Mouse (Mus musculus) megakaryocyte, embryonic 14.5 days (primary cell): ENCODE data around the gene Ap1ar. TPM values are rescaled to one million over a fixed set of nuclear protein-coding genes. Genes with fewer than 3 reads are reported as not detected.

Source experiments
- H3K27me3 ChIP-seq: replicated peaks from 2 replicates; pipeline ENCODE3; 2012; ENCODE audit warnings: inconsistent platforms
- H3K36me3 ChIP-seq: replicated peaks from 2 replicates; pipeline ENCODE3; 2012; ENCODE audit warnings: low read length, inconsistent platforms, mixed read lengths
- H3K4me1 ChIP-seq: 2 replicates; pipeline ENCODE4 v1.6.1; 2012; ENCODE audit warnings: inconsistent platforms
- H3K4me3 ChIP-seq: replicated peaks from 2 replicates; pipeline ENCODE3; 2012; ENCODE audit warnings: moderate library complexity, mild to moderate bottlenecking, inconsistent platforms
- H3K9me3 ChIP-seq: 2 replicates; pipeline ENCODE4 v1.6.1; 2012; ENCODE audit warnings: inconsistent platforms
- FLI1 ChIP-seq: IDR thresholded peaks from 2 replicates; pipeline ENCODE4 v1.6.1; 2012; ENCODE audit warnings: low read length, inconsistent platforms, mixed read lengths
- GATA1 ChIP-seq: IDR thresholded peaks from 3 replicates; pipeline ENCODE4 v1.6.1; 2012; ENCODE audit warnings: mixed read lengths, low read length, inconsistent platforms, borderline replicate concordance
- polyA plus RNA-seq: library from polyadenylated mRNA; stranded (reverse); fragments of >175 nt; gene quantifications from 2 replicates; pipeline ENCODE4 v1.2.3, GENCODE M21; 2012; ENCODE audit warnings: low replicate concordance; ENCODE audit not compliant: insufficient read depth

The Ap1ar gene
- polyA plus RNA-seq, 1 experiment, result 27.8 TPM

GRCm38 (mm10) chr3:127843324-127843940, 6.1 kb upstream of the Ap1ar start:
- H3K36me3 ChIP-seq, result no peaks in the 10 kb centered on the region
- H3K9me3 ChIP-seq, result peaks cover 12% of the 10 kb centered on the region
- TF ChIP-seq FLI1, result no peak
- no peak for TF ChIP-seq GATA1
- peaks cover 14% of the 10 kb centered on the region for H3K27me3 ChIP-seq
- H3K4me3 ChIP-seq, result no peak overlapping the region
- H3K4me1 ChIP-seq, result peaks cover 10% of the 10 kb centered on the region

DNA sequence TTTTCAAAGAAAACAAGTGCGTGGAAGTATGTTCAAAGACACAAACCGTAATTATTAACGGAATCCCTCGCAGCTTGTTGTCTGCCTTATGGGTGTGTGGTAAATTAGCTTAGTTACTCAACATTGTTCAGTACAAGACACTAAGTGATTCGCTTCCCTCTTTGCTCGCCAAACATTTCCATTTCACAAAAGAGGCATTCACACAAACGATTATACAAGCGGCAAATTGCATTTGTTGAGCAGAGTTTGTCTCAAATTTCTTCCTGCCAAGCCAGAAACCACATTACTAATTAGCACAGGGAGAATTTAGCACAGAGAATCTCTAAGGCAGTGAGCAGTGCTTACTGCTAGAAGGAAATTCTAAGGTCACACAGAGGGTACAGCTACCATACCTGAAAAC, 4.6 kb upstream of the Ap1ar start:
- Histone ChIP-seq H3K4me1 (peaks cover 13% of the 10 kb centered on the region), H3K27me3 (peaks cover 14% of the 10 kb centered on the region), H3K4me3 (no peak overlapping the region), H3K36me3 (no peaks in the 10 kb centered on the region), H3K9me3 (peaks cover 12% of the 10 kb centered on the region)
- TF ChIP-seq GATA1, result no peak
- no peak for TF ChIP-seq FLI1

- H3K36me3 ChIP-seq, result peaks cover 9% of the 10 kb centered on the region
- TF ChIP-seq FLI1 (no peak), GATA1 (no peak)
- peaks cover 48% of the 10 kb centered on the region for H3K4me1 ChIP-seq
- no peaks in the 10 kb centered on the region for H3K9me3 ChIP-seq
- peak overlapping the region; percentile 97 for H3K4me3 ChIP-seq
- H3K27me3 ChIP-seq, result peaks cover 9% of the 10 kb centered on the region
Measured at GRCm38 (mm10) chr3:127837972-127838644, 785 bp upstream of the Ap1ar start.

DNA sequence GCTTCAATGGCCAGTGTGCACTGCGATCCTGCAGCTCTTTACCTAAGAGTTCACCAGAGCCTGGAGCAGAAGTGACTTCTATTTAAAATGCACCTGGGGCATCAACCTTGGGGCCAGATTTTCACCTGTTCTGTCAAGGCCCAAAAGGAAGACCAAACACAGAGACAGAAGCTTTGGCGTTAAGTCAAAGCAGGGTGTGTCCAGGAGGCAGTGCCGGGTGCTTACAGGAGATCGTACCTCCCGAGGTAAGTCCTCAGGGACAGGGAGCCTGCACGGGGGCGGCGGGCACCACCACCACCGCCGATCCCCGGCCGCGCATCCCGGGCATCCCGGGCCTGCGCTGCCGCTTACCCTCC, 547 bp downstream of the Ap1ar start:
- H3K27me3 ChIP-seq, result peaks cover 4% of the 10 kb centered on the region
- no peak for TF ChIP-seq FLI1
- TF ChIP-seq GATA1, result no peak
- H3K36me3 ChIP-seq, result peaks cover 20% of the 10 kb centered on the region
- H3K4me3 ChIP-seq, result peak overlapping the region; percentile 97
- peaks cover 49% of the 10 kb centered on the region for H3K4me1 ChIP-seq
- no peaks in the 10 kb centered on the region for H3K9me3 ChIP-seq

DNA sequence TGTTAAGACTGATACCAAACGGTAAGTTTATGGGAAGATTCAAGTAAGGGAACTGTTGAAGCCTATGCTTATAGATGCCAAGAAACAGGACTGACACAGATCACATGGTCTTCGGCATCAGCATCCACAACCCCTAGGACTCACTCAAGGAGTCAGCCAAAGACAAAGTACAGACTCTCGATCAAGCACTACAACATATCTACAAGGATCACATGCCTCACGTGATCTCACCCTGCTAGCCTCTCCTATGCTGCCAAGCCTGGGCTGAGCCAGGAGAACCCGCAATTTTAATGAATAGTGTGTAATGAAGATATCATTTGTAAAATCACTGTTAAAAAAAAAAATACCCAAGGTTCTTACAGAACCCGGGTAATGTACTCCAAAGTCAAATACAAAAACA, 1.7 kb downstream of the Ap1ar start:
- Histone ChIP-seq H3K36me3 (peaks cover 29% of the 10 kb centered on the region), H3K27me3 (no peaks in the 10 kb centered on the region), H3K4me3 (no peak overlapping the region), H3K9me3 (no peaks in the 10 kb centered on the region), H3K4me1 (peaks cover 54% of the 10 kb centered on the region)
- TF ChIP-seq GATA1, result no peak
- no peak for TF ChIP-seq FLI1

DNA sequence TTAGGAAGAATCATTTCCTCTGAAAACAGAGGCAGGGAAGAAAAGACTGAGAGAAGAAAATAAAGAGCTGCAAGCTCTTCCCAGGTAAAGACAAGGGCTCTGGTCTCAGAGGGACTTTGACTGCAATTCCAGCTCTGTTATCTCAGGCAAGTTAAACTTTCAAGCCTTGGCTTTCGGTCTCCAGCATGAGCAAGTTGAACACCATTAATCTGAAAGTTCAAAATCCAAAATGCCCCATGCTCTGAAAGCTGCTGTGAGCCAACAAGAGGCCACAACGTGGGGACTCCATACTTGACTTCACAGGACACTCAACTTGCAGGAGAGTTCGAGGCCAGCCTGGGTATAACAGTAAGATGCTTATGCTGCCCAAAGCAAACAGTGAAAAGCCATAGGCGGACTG, 3.3 kb downstream of the Ap1ar start:
- no peaks in the 10 kb centered on the region for H3K27me3 ChIP-seq
- TF ChIP-seq FLI1 (no peak), GATA1 (no peak)
- H3K4me3 ChIP-seq, result no peak overlapping the region
- peaks cover 53% of the 10 kb centered on the region for H3K4me1 ChIP-seq
- peaks cover 35% of the 10 kb centered on the region for H3K36me3 ChIP-seq
- no peaks in the 10 kb centered on the region for H3K9me3 ChIP-seq

DNA sequence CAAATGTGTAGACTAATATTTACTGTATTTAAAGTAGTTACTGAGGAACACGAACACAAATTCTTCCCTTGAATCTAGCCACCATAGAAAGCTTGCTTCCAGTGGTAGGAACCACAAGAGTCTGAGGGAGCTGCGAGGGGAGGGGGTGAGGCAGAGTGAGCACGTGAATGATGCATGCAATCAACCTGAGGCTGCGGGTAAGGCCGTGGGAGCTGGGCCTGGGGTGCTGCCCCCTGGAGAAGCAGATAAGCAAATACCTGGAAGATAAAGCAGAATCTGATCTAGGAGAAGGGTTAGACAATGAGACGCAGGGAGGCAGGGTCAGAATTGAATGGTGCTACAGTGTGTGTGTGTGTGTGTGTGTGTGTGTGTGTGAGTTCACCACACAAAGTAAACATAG, 6.2 kb downstream of the Ap1ar start:
- Histone ChIP-seq H3K27me3 (no peaks in the 10 kb centered on the region), H3K4me1 (peaks cover 47% of the 10 kb centered on the region), H3K36me3 (peaks cover 41% of the 10 kb centered on the region), H3K9me3 (no peaks in the 10 kb centered on the region), H3K4me3 (no peak overlapping the region)
- no peak for TF ChIP-seq FLI1
- TF ChIP-seq GATA1, result no peak

DNA sequence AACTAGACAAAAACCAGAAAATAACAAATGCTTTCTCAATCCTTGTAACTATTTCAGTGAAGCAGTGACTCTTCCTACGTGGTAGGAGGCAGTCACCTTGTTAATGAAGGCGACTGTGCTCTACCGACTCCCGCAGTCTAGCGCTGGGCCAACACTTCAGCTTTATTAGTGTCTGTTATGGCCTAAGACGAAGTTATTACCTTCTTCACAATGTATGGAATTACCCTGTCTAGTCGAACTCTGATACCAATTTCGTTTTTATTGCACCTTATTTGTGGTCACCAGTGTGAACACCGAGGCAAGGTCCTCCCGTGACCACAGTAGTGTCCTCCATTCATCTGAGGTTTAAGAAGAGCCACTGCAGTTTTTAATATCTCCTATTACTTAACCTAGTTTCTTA, 7.1 kb downstream of the Ap1ar start:
- H3K27me3 ChIP-seq, result no peaks in the 10 kb centered on the region
- TF ChIP-seq GATA1 (no peak), FLI1 (no peak)
- H3K9me3 ChIP-seq, result no peaks in the 10 kb centered on the region
- peaks cover 41% of the 10 kb centered on the region for H3K36me3 ChIP-seq
- no peak overlapping the region for H3K4me3 ChIP-seq
- H3K4me1 ChIP-seq, result peaks cover 45% of the 10 kb centered on the region

GRCm38 (mm10) chr3:127827123-127827522, 10.2 kb downstream of the Ap1ar start:
- H3K27me3 ChIP-seq, result no peaks in the 10 kb centered on the region
- no peaks in the 10 kb centered on the region for H3K9me3 ChIP-seq
- peaks cover 31% of the 10 kb centered on the region for H3K36me3 ChIP-seq
- H3K4me3 ChIP-seq, result no peak overlapping the region
- TF ChIP-seq GATA1, result no peak
- H3K4me1 ChIP-seq, result peaks cover 51% of the 10 kb centered on the region

DNA sequence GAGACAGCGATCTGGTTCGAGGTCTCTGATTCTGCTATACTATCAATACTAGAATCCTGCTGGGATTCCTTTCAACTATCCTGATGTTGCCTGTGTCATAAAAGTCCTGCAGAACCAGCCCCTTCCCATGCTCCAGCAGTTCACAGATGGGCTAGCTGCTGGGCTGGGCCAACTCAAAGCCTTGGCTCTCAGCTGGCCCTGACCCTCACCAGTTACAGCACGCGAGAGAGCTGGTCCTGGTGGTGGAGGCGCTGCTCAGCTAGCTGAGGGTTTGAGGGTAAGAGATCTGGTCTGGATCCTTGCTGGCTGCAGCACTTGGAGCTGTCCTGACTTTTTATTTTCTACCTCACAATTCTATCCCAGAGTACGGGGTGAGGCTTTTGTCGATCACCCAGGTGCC, 10.8 kb downstream of the Ap1ar start:
- Histone ChIP-seq H3K27me3 (no peaks in the 10 kb centered on the region), H3K36me3 (peaks cover 30% of the 10 kb centered on the region)
- no peak for TF ChIP-seq FLI1
- no peak for TF ChIP-seq GATA1

More for the DNA sequence above, 10.8 kb downstream of the Ap1ar start:
- H3K4me3 ChIP-seq, result no peak overlapping the region
- H3K9me3 ChIP-seq, result no peaks in the 10 kb centered on the region
- peaks cover 58% of the 10 kb centered on the region for H3K4me1 ChIP-seq
